Mouse (Mus musculus) E14TG2a.4 (cell line): ENCODE results near the gene Adprh.

Experiments used
- CTCF ChIP-seq: conservative IDR thresholded peaks from 2 replicates; pipeline ENCODE4 v1.5.1; 2014; ENCODE audit warnings: low read length
- POU5F1 ChIP-seq: IDR thresholded peaks from 2 replicates; pipeline ENCODE4 v1.6.1; 2014; ENCODE audit warnings: low read length, borderline replicate concordance

GRCm38 (mm10) chr16:38468706-38469018 lies 16.2 kb upstream of the Adprh start:
- TF ChIP-seq CTCF (no peak), POU5F1 (no peak)
